Mouse (Mus musculus) olfactory bulb, adult 2 months (tissue): Measurements from ENCODE around the gene Nup210l. TPM values are rescaled to one million over a fixed set of nuclear protein-coding genes. Genes with fewer than 3 reads are reported as not detected.

ENCODE experiments used
- H3K27ac ChIP-seq: fragments of 200-500 bp; 2 replicates; pipeline ENCODE4 v1.5.1; 2012; ENCODE audit warnings: low read depth, low read length; ENCODE audit not compliant: insufficient read depth
- H3K4me1 ChIP-seq: fragments of 200-500 bp; 2 replicates; pipeline ENCODE4 v1.6.1; 2012; ENCODE audit warnings: low read length; ENCODE audit not compliant: control insufficient read depth, insufficient read depth
- H3K4me3 ChIP-seq: fragments of 200-500 bp; 2 replicates; pipeline ENCODE4 v1.5.1; 2012; ENCODE audit warnings: mild to moderate bottlenecking, low read depth, low read length, moderate library complexity; ENCODE audit not compliant: insufficient read depth
- CTCF ChIP-seq: fragments of 200-500 bp; IDR thresholded peaks from 2 replicates; pipeline ENCODE4 v1.5.1; 2012; ENCODE audit warnings: low read depth, mild to moderate bottlenecking, low read length, moderate library complexity; ENCODE audit not compliant: insufficient read depth
- POLR2A ChIP-seq: fragments of 200-500 bp; IDR thresholded peaks from 2 replicates; pipeline ENCODE4 v1.6.1; 2012; ENCODE audit warnings: mild to moderate bottlenecking, low read depth, low read length, moderate library complexity; ENCODE audit not compliant: insufficient read depth
- WGBS: fragments of 180-500 bp; shearing (Covaris S2); methylation state at CpG from one replicate; pipeline ENCODE4 v1.1.7; 2018; 5-methylcytosine and 5-hydroxymethylcytosine counted together
- polyA plus RNA-seq: library from polyadenylated mRNA; stranded (reverse); fragments of >200 nt; gene quantifications from 2 replicates; pipeline ENCODE4 v1.2.4, GENCODE M21; 2012; ENCODE audit warnings: low replicate concordance; ENCODE audit not compliant: missing spikeins, insufficient read depth, insufficient read length

The Nup210l gene
- polyA plus RNA-seq, 1 experiment: not detected

DNA sequence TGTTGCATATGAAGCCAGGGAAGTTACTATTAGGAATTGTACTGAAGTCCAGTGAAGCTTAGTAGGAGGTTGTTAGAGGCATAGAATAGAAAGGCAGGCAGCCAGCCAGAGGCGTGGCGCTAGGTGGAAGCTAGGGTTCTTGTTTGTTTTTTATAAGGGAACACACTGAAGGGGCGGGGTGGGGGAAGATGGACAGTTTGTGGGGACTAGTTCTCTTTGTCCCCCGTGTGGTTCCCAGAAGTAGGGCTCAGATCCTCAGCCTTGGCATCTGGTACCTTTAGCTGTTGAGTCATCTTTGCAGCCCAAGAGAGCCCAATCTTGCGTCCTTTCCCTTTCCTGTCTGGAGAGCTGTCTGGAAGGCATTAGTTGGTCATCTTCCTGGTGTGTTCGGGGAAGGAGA, 18.7 kb upstream of the Nup210l start:
- no peak for TF ChIP-seq CTCF
- TF ChIP-seq POLR2A: no peak
- peak overlapping the region; percentile 76 for H3K27ac ChIP-seq
- peaks cover 25% of the 10 kb centered on the region for H3K4me1 ChIP-seq
- 68% methylated on average over 6 of the region's 6 CpGs for WGBS
- no peak overlapping the region for H3K4me3 ChIP-seq

DNA sequence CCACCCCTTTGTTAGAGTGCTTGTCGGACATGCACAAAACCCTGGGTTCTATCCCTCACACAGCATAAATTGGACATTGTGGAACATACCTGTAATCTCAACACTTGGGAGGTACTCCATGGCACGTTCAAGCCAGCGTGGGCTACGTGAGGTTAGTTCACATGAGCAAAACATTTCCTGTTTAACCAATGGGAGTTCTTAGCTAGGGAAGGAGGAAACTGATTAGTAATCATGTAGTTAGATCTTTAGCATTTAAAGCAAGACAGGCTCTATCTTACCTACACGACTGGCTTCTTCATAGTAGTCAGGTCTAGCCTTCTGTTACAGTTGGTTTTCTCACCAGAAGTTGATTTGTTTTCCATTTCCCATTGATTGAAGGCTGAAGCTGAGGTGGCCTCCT, 17.9 kb upstream of the Nup210l start:
- Histone ChIP-seq H3K4me1 (peaks cover 23% of the 10 kb centered on the region), H3K4me3 (no peak overlapping the region), H3K27ac (no peak overlapping the region)
- WGBS: 86% methylated on average over 5 of the region's 5 CpGs
- no peak for TF ChIP-seq POLR2A
- TF ChIP-seq CTCF: no peak

DNA sequence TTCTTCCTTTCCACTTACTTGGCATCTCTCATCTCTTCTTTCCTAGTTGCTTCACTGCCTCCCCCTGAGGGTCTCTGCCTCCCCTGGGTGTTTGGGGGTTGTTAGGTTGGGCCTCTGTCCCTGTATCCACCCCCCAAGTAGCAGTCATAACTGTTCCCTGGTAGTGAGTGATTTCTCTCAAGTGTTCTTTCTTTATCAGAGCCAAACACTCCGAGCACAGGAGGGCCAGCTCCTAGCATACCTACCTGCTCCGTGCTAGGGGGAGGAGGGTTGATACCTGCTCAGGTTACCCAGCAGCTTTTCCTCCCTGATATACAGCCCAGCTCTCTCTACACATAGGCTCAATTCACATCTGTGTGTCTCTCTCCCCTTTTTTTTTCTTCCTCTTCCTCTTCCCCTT, 15.3 kb upstream of the Nup210l start:
- no peak overlapping the region for H3K27ac ChIP-seq

DNA sequence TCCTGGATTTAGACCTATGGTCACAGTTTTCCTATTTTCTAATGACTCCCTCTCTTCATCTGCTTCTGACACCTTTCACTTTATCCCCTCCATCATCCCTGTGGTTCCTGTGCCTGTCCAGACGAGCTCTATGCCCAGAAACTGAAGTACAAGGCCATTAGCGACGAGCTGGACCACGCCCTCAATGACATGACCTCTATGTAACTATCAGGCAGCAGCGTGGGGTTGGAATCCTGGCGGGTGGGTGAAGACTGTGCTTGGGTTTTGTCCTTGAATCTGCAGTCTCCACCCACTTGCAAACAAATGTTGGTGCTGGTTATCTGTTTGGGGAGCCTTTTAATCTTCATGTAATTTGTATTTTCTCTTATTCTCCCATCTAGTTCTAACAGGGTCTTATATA, 13.0 kb upstream of the Nup210l start:
- H3K4me3 ChIP-seq: no peak overlapping the region
- WGBS: 88% methylated on average over 6 of the region's 6 CpGs
- H3K27ac ChIP-seq: no peak overlapping the region
- TF ChIP-seq POLR2A (no peak), CTCF (no peak)
- H3K4me1 ChIP-seq: no peaks in the 10 kb centered on the region

More for the DNA sequence above, 15.3 kb upstream of the Nup210l start:
- WGBS: 89% methylated on average over 2 of the region's 2 CpGs
- H3K4me1 ChIP-seq: peaks cover 9% of the 10 kb centered on the region
- no peak overlapping the region for H3K4me3 ChIP-seq
- TF ChIP-seq CTCF (no peak), POLR2A (no peak)

DNA sequence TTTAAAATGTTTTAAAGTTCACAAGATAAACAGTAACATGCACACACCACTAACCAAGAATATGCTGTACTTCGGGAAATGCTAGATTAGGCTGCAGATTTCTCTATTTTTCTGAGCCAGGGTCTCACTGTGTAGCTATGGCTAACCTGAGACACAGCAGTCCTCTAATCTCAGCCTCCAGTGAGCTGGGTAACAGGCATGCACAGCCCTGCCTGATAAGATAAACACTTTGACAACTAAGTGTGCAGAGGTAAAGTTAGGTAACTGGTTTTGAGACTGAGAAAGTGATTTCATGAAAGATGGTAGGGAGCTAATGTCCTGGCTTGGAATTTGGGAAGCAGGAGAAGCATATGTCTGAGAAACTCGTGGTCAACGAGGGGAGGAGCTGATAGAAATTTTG, 9.5 kb upstream of the Nup210l start:
- Histone ChIP-seq H3K27ac (no peak overlapping the region), H3K4me3 (no peak overlapping the region), H3K4me1 (no peaks in the 10 kb centered on the region)
- TF ChIP-seq CTCF (no peak), POLR2A (no peak)
- 94% methylated on average over 3 of the region's 3 CpGs for WGBS

DNA sequence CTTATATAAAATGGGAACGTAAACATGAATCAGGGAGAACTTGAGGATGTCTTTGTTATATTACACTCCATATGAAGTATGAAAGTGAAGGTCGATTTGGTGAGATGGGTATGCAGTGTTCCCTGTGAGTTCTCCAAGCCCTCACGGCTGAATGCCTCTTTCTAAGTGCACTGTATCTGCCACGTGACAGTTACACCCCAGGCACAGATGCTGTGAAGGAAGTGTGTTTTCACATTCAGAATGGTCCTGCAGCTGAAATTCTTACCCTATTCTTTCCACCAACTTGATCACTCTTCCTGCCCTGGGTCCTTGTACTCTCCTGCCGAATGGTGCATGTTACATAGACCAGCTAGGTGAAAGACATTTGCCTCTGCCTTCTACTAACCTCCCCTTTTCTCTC, 6.0 kb upstream of the Nup210l start:
- TF ChIP-seq CTCF (no peak), POLR2A (no peak)
- Histone ChIP-seq H3K27ac (no peak overlapping the region), H3K4me3 (no peak overlapping the region), H3K4me1 (no peaks in the 10 kb centered on the region)
- 69% methylated on average over 5 of the region's 5 CpGs for WGBS

DNA sequence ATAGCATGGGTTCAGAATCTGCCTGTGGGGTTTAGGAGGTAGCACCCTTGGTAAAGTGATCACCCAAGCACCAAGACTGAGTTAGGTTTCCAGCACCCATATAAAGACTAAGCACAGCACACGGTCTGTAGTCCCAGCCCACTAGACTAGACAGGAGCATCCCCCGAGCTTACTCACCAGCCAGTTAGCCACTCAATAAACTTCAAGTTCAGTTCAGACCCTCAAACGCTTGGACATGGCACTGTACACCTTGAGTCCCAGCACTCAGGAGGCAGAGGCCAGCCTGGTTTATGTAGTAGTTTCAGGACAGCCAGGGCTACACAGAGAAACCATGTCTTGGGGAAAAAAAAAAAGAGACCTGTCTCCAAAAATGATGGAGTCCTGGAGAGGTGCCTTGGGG, 2.9 kb upstream of the Nup210l start:
- no peak for TF ChIP-seq CTCF
- 90% methylated on average over 3 of the region's 3 CpGs for WGBS
- H3K27ac ChIP-seq: no peak overlapping the region
- H3K4me1 ChIP-seq: no peaks in the 10 kb centered on the region
- no peak overlapping the region for H3K4me3 ChIP-seq

DNA sequence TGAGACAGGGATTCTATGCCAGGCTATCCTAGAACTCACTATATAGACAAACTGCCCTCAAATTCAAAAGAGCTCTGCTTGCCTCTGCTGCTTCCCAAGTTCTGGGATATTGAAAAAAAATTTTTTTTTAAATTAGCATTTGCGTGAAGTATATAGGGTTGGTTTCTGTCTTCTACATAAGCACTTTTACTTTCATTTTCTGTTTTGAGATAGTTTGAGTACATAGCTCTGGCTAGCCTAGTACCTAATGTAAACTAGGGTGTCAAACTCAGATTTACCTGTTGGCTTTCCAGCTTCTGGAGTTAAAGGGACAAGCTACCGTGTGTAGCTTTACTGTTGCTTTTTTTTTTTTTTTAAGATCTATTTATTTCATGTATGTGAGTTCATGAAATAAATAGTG, 2.3 kb upstream of the Nup210l start:
- 91% methylated on average over 2 of the region's 2 CpGs for WGBS

DNA sequence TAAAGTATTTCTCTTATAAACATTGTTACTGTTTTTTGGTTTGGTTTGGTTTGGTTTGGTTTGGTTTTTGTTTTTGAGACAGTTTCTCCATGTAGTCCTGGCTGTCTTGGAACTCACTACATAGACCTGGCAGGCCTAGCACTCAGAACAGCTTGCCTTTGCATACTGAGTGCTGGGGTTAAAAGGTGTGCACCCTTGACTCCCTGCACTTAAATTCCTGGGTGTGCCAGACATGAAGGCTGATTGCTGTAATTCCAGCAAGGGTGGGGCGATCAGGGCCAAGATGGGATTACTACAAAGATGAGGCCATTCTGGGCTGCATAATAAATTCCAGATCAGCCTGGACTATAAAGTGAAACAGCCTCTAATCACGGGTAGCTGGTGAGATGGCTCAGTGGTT, 1.7 kb upstream of the Nup210l start:
- Histone ChIP-seq H3K4me1 (no peaks in the 10 kb centered on the region), H3K27ac (no peak overlapping the region), H3K4me3 (no peak overlapping the region)
- 85% methylated on average over 2 of the region's 2 CpGs for WGBS
- TF ChIP-seq POLR2A (no peak), CTCF (no peak)

More for the DNA sequence above, 2.3 kb upstream of the Nup210l start:
- no peak for TF ChIP-seq POLR2A
- no peak for TF ChIP-seq CTCF
- H3K4me1 ChIP-seq: no peaks in the 10 kb centered on the region
- no peak overlapping the region for H3K27ac ChIP-seq
- no peak overlapping the region for H3K4me3 ChIP-seq

DNA sequence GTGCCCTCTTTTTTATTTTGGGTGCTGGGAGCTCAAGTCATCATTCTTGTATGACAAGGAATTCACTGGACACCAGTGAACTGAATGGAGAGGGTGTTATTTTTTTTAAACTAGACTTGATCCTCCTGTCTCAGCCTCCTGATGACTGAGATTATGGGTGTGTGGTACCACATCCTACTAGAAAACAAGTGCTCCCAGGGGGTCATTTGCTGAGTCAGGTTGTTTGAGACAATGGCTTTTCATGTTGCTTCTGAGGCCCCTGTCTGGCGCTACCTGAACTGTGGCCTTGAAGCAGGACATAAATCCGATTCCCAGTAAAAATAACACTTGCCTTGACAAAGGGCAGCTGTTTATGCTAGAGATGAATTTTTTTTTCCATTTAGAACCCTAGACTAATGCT, 756 bp upstream of the Nup210l start:
- H3K27ac ChIP-seq: no peak overlapping the region
- 85% methylated on average over 2 of the region's 2 CpGs for WGBS
- no peaks in the 10 kb centered on the region for H3K4me1 ChIP-seq
- no peak overlapping the region for H3K4me3 ChIP-seq
- TF ChIP-seq CTCF (no peak), POLR2A (no peak)

DNA sequence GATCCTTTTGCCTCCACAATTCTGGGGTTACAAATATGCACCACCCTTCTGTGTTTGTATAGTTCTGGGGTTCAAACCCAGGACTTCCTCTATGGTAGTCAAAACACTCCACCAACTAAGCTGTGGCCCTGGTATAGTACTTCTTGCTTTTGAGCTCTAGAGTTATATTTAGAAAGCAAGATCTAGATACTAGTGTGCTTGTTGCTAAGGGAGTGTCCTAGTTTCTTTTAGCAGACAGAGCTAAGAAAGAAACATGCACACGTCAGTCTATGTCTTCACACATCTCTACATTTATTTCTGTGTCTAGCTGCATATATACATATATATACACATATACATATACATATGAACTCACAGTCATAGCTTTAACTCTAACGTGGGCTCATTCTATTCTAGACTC, 7.8 kb downstream of the Nup210l start:
- no peaks in the 10 kb centered on the region for H3K4me1 ChIP-seq
- 64% methylated on average over 2 of the region's 2 CpGs for WGBS
- TF ChIP-seq POLR2A (no peak), CTCF (no peak)
- H3K4me3 ChIP-seq: no peak overlapping the region
- H3K27ac ChIP-seq: no peak overlapping the region
